Mouse (Mus musculus) ES-Bruce4 (cell line): ENCODE data around the gene Chrm2. TPM values are rescaled to one million over a fixed set of nuclear protein-coding genes. Genes with fewer than 3 reads are reported as not detected.

Experiments used
- H3K27ac ChIP-seq: 2 replicates; pipeline ENCODE4 v1.5.1; 2012; ENCODE audit warnings: low read length, inconsistent platforms; ENCODE audit not compliant: insufficient read depth
- H3K27me3 ChIP-seq: 2 replicates; pipeline ENCODE4 v1.6.1; 2012; ENCODE audit warnings: mild to moderate bottlenecking, low read length, inconsistent platforms; ENCODE audit not compliant: control insufficient read depth, poor library complexity, insufficient read depth, severe bottlenecking
- H3K36me3 ChIP-seq: 2 replicates; pipeline ENCODE4 v1.6.1; 2012; ENCODE audit warnings: inconsistent platforms, mild to moderate bottlenecking, low read length, moderate library complexity; ENCODE audit not compliant: control insufficient read depth, poor library complexity, insufficient read depth, severe bottlenecking
- H3K4me1 ChIP-seq: one replicate; pipeline ENCODE4 v1.8.1; 2011; ENCODE audit warnings: low read length; ENCODE audit not compliant: control insufficient read depth, insufficient read depth
- H3K4me3 ChIP-seq: 2 replicates; pipeline ENCODE4 v1.5.1; 2011; ENCODE audit warnings: low read depth, mild to moderate bottlenecking, low read length
- H3K9ac ChIP-seq: 2 replicates; pipeline ENCODE4 v1.6.1; 2012; ENCODE audit warnings: low read depth, mild to moderate bottlenecking, inconsistent platforms; ENCODE audit not compliant: poor library complexity, severe bottlenecking
- H3K9me3 ChIP-seq: replicated peaks from 2 replicates; pipeline ENCODE4 v1.6.1; 2012; ENCODE audit warnings: mild to moderate bottlenecking, low read length, inconsistent platforms; ENCODE audit not compliant: control insufficient read depth, poor library complexity, insufficient read depth, severe bottlenecking
- CTCF ChIP-seq: IDR thresholded peaks from one replicate; pipeline ENCODE4 v1.8.1; 2011; ENCODE audit warnings: low read depth, low read length
- EP300 ChIP-seq: IDR thresholded peaks from 2 replicates; pipeline ENCODE4 v1.6.1; 2011; ENCODE audit warnings: low read depth, low read length; ENCODE audit not compliant: insufficient read depth
- POLR2A ChIP-seq: IDR thresholded peaks from one replicate; pipeline ENCODE4 v1.8.1; 2011; ENCODE audit warnings: low read length; ENCODE audit not compliant: insufficient read depth
- polyA plus RNA-seq: library from polyadenylated mRNA; stranded (reverse); fragments of >200 nt; gene quantifications from 2 replicates; pipeline ENCODE4 v1.2.4, GENCODE M21; 2011; ENCODE audit warnings: low read depth; ENCODE audit not compliant: missing spikeins, insufficient read depth, insufficient read length

Chrm2 gene
- polyA plus RNA-seq, result not detected in 2 replicates

GRCm38 (mm10) chr6:36387612-36388400 is at the start of gene Chrm2:
TSS of gene Chrm2 (plus strand) at chr6:36388084.
- no peak within 1 kb of the TSS for H3K9ac ChIP-seq
- H3K27me3 ChIP-seq, result peaks cover 4% of the 10 kb centered on the region; the same call in 1 of the 2 replicates
- H3K4me3 ChIP-seq, result peak within 1 kb of the TSS; percentile 53
- TF ChIP-seq EP300 (no peak), CTCF (no peak), POLR2A (no peak)
- no peaks in the 10 kb centered on the region for H3K9me3 ChIP-seq
- no peaks in the 10 kb centered on the region for H3K36me3 ChIP-seq
- H3K4me1 ChIP-seq, result no peaks in the 10 kb centered on the region
- no peak within 1 kb of the TSS for H3K27ac ChIP-seq

GRCm38 (mm10) chr6:36373983-36374382 is 13.9 kb upstream of the Chrm2 start:
- Histone ChIP-seq H3K4me1 (no peaks in the 10 kb centered on the region), H3K9me3 (no peaks in the 10 kb centered on the region), H3K9ac (no peak overlapping the region), H3K27me3 (no peaks in the 10 kb centered on the region), H3K27ac (no peak overlapping the region), H3K36me3 (no peaks in the 10 kb centered on the region), H3K4me3 (no peak overlapping the region)
- TF ChIP-seq EP300 (no peak), POLR2A (no peak), CTCF (no peak)

- Histone ChIP-seq H3K27me3 (no peaks in the 10 kb centered on the region), H3K4me3 (no peak overlapping the region), H3K27ac (no peak overlapping the region), H3K4me1 (no peaks in the 10 kb centered on the region), H3K36me3 (no peaks in the 10 kb centered on the region), H3K9ac (no peak overlapping the region), H3K9me3 (no peaks in the 10 kb centered on the region)
- TF ChIP-seq EP300, result no peak
- no peak for TF ChIP-seq CTCF
- TF ChIP-seq POLR2A, result no peak
Observed at GRCm38 (mm10) chr6:36377936-36378335, 9.9 kb upstream of the Chrm2 start.

- Histone ChIP-seq H3K36me3 (no peaks in the 10 kb centered on the region), H3K27me3 (peaks cover 4% of the 10 kb centered on the region; the same call in 1 of the 2 replicates), H3K9ac (no peak overlapping the region), H3K9me3 (no peaks in the 10 kb centered on the region), H3K27ac (no peak overlapping the region), H3K4me3 (no peak overlapping the region), H3K4me1 (no peaks in the 10 kb centered on the region)
- TF ChIP-seq POLR2A, result no peak
- TF ChIP-seq EP300, result no peak
- TF ChIP-seq CTCF, result peak; percentile 9
Observed at GRCm38 (mm10) chr6:36384102-36384501, 3.8 kb upstream of the Chrm2 start.

- Histone ChIP-seq H3K27ac (no peak overlapping the region), H3K36me3 (no peaks in the 10 kb centered on the region), H3K9me3 (no peaks in the 10 kb centered on the region), H3K9ac (no peak overlapping the region), H3K4me1 (no peaks in the 10 kb centered on the region), H3K4me3 (peak overlapping the region; percentile 53), H3K27me3 (peaks cover 5% of the 10 kb centered on the region; the same call in 1 of the 2 replicates)
- TF ChIP-seq CTCF (no peak), EP300 (no peak), POLR2A (no peak)
Observed at GRCm38 (mm10) chr6:36388401-36389259, 746 bp downstream of the Chrm2 start.
